Mouse (Mus musculus) cerebellum, adult 2 months (tissue): ENCODE results near the gene Eme2. TPM values are rescaled to one million over a fixed set of nuclear protein-coding genes. Genes with fewer than 3 reads are reported as not detected.
A peak's percentile ranks its signal among the peaks of the same experiment; 100 is the strongest.

Source experiments
- DNase-seq, 2 experiments: peaks; one replicate each; pipeline ENCODE4 v3.0.0; 2021
- H3K27ac ChIP-seq: fragments of 200-500 bp; 2 replicates; pipeline ENCODE4 v1.5.1; 2012; ENCODE audit warnings: low read length, control low read depth, inconsistent platforms; ENCODE audit not compliant: insufficient read depth
- H3K27me3 ChIP-seq: fragments of 200-500 bp; 2 replicates; pipeline ENCODE4 v1.6.1; 2012; ENCODE audit warnings: inconsistent platforms, mild to moderate bottlenecking, low read length, moderate library complexity; ENCODE audit not compliant: control insufficient read depth, insufficient read depth
- H3K4me1 ChIP-seq: fragments of 200-500 bp; 2 replicates; pipeline ENCODE4 v1.6.1; 2011; ENCODE audit warnings: low read length; ENCODE audit not compliant: control insufficient read depth, insufficient read depth
- H3K4me3 ChIP-seq: fragments of 200-500 bp; replicated peaks from 2 replicates; pipeline ENCODE3; 2011; ENCODE audit warnings: mild to moderate bottlenecking, low read depth, low read length, control low read depth; ENCODE audit not compliant: insufficient read depth
- CTCF ChIP-seq: fragments of 200-500 bp; IDR thresholded peaks from 2 replicates; pipeline ENCODE4 v1.5.1; 2011; ENCODE audit warnings: low read depth, mild to moderate bottlenecking, control low read depth, low read length, moderate library complexity, borderline replicate concordance; ENCODE audit not compliant: insufficient read depth
- POLR2A ChIP-seq: fragments of 200-500 bp; IDR thresholded peaks from 2 replicates; pipeline ENCODE4 v1.6.1; 2011; ENCODE audit warnings: low read length, control low read depth, borderline replicate concordance; ENCODE audit not compliant: insufficient read depth
- WGBS: fragments of 180-500 bp; shearing (Covaris S2); methylation state at CpG from one replicate; pipeline ENCODE4 v1.1.7; 2018; 5-methylcytosine and 5-hydroxymethylcytosine counted together
- polyA plus RNA-seq: library from polyadenylated mRNA; depleted of rRNA; stranded (reverse); fragments of >200 nt; gene quantifications from 2 replicates; pipeline ENCODE4 v1.2.3, GENCODE M21; 2012

The Eme2 gene
- polyA plus RNA-seq, 1 experiment, result 62.7 TPM

GRCm38 (mm10) chr17:24884391-24884790, 10.5 kb downstream of the Eme2 start:
- Histone ChIP-seq H3K4me1 (peaks cover 14% of the 10 kb centered on the region), H3K4me3 (no peak overlapping the region), H3K27ac (no peak overlapping the region), H3K27me3 (no peaks in the 10 kb centered on the region)
- 82% methylated on average over 6 of the region's 6 CpGs for WGBS
- no peak for DNase-seq
- TF ChIP-seq CTCF (no peak), POLR2A (no peak)

DNA sequence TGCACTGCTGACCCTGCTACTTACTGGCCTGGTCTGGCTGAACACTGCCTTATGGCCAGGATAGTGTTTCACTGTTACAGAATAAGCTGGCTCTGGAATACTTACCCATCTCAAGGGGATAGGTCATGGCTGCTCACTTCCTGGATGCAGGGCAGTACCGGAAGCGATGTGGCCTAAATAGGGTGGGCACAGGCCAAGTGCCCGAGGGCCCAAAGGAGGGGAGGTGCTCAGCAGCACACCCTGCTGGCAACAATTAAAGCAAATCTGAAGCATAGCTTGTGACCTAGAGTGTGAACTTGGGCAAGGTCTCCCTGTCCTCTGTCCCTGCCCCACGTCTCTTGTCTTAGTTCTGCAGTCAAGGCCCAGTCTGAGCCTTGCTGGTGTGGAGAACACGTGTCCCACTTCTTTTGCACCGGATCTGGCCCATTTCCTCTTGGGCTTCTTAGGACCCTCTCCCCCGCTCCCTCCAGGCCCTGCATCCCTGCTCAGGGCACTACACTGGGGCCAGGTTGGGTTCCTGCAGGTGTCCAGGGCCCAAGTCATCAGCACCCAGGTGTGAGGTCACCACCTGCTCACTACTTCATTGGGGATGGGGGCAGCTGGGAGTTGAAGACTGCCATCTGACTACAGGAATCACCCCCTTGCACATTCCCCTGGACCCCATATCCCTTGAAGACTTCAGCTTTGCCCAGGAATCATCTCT, 13.0 kb downstream of the Eme2 start:
- WGBS, result 37% methylated on average over 7 of the region's 7 CpGs
- Histone ChIP-seq H3K27ac (no peak overlapping the region), H3K27me3 (no peaks in the 10 kb centered on the region), H3K4me1 (peaks cover 5% of the 10 kb centered on the region), H3K4me3 (no peak overlapping the region)
- DNase-seq, result no peak
- TF ChIP-seq POLR2A, result no peak
- TF ChIP-seq CTCF, result peak; percentile 50

DNA sequence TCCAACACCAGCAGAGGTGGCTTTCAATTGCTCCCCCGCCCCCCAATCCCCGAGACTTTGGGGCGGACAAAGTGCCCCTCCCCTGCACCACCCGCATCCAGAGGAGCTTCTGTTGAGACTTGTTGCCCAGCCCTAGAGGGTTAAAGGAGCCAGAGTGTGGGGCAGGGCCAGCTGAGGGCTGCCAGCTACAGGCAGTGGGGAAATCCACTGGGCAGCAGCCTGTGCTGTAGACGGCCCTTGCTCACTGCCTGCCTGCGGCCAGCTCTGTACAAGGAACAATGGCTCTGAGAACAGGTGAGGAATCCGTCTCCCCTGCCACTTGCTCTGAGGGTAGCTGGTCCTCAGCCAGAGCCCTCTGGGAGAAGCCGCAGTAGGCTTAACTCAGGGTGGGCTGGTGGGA, 16.4 kb downstream of the Eme2 start:
- TF ChIP-seq POLR2A (no peak), CTCF (no peak)
- 56% methylated on average over 8 of the region's 8 CpGs for WGBS
- Histone ChIP-seq H3K4me1 (no peaks in the 10 kb centered on the region), H3K4me3 (no peak overlapping the region), H3K27me3 (no peaks in the 10 kb centered on the region), H3K27ac (no peak overlapping the region)
- no peak for DNase-seq

DNA sequence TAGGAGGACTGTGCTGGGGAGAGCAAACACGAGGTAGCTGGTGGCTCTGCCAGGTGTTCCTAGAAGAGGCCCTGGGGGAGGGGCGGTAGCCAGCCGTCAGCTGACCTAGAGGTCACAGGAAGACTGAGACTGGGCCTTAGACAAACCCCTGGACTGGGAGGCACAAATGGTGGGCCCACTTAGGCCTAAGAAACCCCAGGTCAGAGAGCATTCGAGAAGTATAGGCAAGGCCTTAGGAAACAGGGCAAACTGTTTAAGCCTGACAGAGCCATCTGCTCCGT, 16.8 kb downstream of the Eme2 start:
- H3K4me1 ChIP-seq, result no peaks in the 10 kb centered on the region
- H3K27me3 ChIP-seq, result no peaks in the 10 kb centered on the region
- TF ChIP-seq POLR2A (no peak), CTCF (no peak)
- 45% methylated on average over 5 of the region's 5 CpGs for WGBS
- no peak overlapping the region for H3K4me3 ChIP-seq
- DNase-seq, result no peak
- no peak overlapping the region for H3K27ac ChIP-seq

- Histone ChIP-seq H3K27me3 (no peaks in the 10 kb centered on the region), H3K4me1 (no peaks in the 10 kb centered on the region), H3K4me3 (no peak overlapping the region), H3K27ac (no peak overlapping the region)
- TF ChIP-seq POLR2A (no peak), CTCF (no peak)
- DNase-seq, result no peak
- WGBS, result 62% methylated on average over 10 of the region's 10 CpGs
Observed at GRCm38 (mm10) chr17:24877336-24878116, 17.4 kb downstream of the Eme2 start.

- TF ChIP-seq CTCF, result no peak
- TF ChIP-seq POLR2A, result no peak
- Histone ChIP-seq H3K4me3 (no peak overlapping the region), H3K4me1 (no peaks in the 10 kb centered on the region), H3K27me3 (no peaks in the 10 kb centered on the region), H3K27ac (no peak overlapping the region)
- no peak for DNase-seq
- 71% methylated on average over 8 of the region's 8 CpGs for WGBS
Observed at GRCm38 (mm10) chr17:24874989-24875388, 19.9 kb downstream of the Eme2 start.

DNA sequence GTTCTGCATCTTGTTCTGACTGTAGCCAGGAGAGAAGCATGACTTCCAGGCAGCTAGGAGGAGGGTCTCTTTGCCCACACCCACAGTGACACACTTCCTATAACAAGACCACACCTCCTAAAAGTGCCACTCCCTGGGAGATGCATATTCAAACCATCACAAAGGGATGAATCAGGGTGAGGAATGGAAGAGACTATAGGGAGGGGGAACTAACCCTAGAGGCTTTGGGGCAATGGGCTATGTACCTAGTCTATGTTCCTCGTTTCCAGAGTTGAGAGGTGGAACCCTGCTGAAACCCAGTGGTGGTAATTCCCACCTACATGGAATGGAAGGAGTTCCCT, 20.5 kb downstream of the Eme2 start:
- no peak overlapping the region for H3K27ac ChIP-seq
- TF ChIP-seq CTCF (no peak), POLR2A (no peak)
- DNase-seq, result no peak
- H3K27me3 ChIP-seq, result no peaks in the 10 kb centered on the region
- no peaks in the 10 kb centered on the region for H3K4me1 ChIP-seq
- no peak overlapping the region for H3K4me3 ChIP-seq
- 17% methylated on average over 1 of the region's 1 CpGs for WGBS
